Mouse (Mus musculus): ENCODE results near the gene Nid2.

DNA sequence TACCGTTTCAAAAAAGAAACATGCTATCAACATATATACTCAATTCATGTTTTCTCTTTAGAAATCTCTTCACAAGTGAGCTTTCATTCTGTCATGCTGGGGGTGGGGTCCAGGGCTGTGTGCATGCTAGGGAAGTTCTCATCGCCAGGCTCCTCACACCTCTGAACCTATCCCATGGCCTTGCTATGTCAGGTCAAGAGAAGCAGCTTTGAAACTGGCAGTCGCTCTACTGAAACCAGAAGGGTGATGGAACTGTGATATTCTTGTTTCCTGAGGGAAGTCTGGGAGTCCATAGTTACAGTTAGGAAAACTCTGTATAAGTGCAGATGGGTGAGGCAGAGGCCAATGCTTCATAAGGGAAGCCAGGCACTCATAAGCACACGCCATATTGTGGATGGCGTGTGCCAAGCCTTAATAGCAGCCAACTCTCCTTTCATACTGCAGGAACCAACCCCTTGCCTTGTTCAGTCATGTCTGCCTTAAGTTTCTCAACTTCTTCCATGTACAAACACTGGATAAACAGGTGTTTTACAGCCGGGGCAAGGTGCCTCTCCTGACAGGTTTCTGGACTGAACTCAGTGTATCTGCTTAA lies 10.8 kb upstream of the Nid2 start:
- TF ChIP-seq CTCF (IDR thresholded peaks at IDR 0.05; ENCODE audit: insufficient read depth, low read length) (no peak), POLR2A (IDR thresholded peaks at IDR 0.05; ENCODE audit: borderline replicate concordance, extremely low read depth, low read depth, low read length) (no peak)

Data from lung, adult 2 months (tissue).